Mouse (Mus musculus) urinary bladder, postnatal 36 days (tissue): Measurements from ENCODE around the gene Gtdc1.

Experiments used
- DNase-seq, 2 experiments: peaks; one replicate each; pipeline ENCODE4 v3.0.0; 2022; ENCODE audit warnings: low spot score in 2 of 2, mixed read lengths in 1 of 2

The Gtdc1 gene

DNA sequence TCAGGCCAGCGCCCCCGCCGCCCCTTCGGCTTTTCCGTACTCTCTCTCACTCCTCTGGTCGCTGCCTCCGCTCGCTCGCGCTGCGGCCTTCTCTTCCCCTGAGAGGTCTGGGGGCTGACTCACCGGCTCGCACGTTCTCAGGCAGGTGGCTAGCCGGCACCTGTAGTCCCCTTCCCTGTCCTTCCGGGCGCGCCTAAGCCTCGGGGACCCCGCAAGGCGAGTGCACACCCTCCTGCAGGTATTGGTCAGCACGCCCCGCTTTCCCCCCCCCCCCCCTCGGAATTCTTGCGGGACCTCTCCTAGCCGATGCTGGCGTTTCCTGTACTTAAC lies at the start of gene Gtdc1:
Gene Gtdc1, minus strand, starts transcription at position 176 of the 330 bp plus-strand sequence.
- no peak for DNase-seq

DNA sequence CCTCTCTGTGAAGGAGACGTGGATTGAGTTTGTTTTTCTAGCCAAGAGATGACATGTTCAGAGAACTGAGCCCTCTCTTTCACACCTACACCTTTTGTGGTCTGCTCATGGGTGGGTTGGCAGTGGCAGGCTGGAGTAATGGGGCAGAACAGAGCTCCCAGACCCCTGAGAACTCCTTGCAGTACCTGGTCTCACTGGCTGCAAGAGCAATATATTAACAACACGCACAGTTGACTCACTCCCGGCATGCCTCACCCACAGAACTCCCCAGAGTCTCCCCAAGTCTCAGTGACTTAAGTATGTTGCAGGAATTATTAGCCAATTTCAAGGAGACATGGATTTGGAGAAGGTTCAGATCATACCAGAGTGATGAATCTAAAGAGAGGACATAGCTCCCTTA lies 49.6 kb upstream of the Gtdc1 start:
- DNase-seq = no peak

DNA sequence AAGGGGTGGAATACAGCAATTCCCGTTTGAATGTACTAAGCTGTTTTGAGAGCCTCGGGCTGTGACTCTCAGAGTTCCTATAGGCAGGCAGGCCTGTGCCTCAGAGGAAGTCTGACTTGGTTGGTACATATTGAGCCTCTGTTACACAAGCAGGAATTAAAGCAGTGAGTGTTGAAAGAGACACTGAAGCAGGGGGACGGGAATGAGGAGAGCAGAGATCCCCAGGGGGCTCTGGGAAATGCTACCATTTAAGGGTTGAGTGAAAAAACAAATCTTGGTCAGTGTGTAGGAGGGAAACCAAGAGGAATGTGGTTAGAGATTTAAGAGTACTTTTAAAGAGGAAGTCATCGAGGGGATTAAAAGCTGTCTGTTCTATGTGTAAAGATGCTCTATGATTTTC lies 49.0 kb upstream of the Gtdc1 start:
- DNase-seq = no peak

DNA sequence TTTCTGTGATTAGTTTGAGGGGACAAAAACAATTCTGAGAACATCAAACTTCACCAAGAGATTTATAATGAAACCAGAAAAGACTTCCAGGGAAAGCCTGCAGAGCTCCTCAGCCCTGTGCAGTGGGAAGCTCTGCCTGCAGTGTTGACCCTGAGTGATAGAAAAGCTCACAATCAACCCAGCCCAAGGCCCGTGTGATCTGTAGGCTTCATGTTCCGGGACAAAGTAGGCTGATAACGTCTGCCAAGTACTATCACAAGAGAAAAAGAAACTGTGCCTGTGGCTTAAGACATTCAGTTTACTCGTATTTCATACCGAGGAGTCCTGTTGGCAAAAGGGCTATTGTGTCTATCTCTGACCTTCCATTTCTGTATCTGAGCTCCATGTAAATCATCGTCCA lies 46.4 kb upstream of the Gtdc1 start:
- DNase-seq = no peak

DNA sequence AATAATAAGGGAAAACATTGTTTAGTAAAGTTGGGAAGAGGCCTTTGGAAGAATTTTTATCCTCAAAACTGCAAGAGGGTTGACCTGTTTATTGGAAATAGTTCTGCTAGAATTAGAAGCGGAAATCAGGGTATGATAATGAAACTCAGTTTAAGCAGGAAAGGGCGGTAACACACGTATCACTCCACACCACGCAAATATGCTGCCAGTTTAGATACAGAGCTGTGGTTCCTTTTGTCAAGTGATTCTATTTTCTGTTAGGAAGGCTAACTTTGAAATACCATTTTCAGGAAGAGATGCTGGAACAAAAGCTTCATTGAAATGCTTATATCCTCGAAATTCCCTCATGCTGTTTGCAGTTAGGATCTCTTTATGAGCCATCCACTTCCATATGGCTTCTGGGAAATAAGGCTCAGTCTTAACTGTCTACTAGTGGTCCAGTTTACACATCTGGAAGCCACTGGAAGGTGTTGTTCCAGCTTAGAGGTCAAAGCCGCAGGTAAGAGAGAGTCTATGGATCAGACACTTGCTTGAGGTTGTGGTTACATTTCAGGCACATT lies 42.7 kb upstream of the Gtdc1 start:
- no peak for DNase-seq

DNA sequence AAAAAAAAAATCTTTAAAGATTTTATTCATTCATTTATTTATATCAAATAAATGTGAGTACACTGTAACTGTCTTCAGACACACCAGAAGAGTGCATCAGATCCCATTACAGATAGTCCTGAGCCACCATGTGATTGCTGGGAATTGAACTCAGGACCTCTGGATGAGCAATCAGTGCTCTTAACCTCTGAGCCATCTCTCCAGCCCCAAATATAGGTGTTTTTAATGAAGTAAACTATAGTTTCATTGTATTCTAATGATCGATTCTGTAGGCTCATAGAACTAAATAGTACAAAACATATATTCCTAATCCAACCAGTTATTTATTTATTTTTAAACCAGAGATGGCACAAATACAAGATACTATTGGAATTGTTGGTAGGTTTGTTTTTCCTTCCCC lies 42.2 kb upstream of the Gtdc1 start:
- DNase-seq = no peak

DNA sequence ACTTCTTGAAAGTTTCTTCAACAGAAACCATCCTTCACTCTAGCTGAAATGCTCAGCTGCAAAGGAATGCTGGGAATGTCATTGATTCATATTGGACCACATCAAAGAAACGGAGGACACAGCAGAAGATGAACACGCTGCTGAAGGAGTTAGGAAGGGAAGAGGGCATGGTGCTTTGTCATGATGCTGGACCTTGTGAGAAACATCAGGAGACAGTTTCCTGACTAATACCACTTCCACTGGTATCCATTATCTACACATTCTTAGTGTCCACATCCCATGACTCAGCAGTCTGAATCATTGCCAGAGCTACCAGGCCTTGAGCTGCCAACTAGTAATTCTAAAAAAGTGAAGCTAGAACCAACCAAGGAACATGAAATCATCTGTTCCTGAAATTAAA lies 41.8 kb upstream of the Gtdc1 start:
- no peak for DNase-seq

DNA sequence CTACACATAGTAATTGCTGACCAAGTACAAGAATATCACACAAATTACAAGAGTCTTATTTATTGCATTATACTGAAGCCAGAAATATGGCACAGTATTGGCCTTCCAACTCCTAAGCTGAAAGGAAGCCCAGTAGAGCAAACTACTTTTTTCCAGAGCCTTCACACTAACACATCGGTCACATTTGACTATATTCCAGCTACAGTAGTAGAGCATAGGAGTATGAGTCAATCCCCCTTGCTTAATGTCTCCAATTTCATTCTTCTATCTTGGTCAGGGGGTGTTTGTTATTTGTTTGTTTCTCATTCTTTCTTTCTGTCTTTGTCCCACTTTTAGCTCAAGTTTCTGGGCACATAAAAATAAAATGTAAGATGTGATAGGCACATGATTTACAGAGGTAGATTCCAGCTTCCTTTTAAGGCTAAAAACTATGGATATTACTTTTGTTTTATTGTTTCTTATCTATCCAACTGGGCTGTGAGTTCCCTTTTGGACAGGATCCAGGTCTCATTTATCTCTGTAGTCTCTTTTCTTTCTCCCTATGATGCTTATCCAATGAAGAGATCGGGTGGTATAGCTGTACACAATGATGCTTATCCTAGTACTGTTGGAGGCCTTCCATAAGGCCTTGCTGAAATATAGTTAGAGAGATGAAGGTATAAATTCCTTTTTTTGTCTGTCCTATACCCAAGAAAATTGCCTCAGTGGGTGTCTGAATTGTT lies 38.5 kb upstream of the Gtdc1 start:
- no peak for DNase-seq

DNA sequence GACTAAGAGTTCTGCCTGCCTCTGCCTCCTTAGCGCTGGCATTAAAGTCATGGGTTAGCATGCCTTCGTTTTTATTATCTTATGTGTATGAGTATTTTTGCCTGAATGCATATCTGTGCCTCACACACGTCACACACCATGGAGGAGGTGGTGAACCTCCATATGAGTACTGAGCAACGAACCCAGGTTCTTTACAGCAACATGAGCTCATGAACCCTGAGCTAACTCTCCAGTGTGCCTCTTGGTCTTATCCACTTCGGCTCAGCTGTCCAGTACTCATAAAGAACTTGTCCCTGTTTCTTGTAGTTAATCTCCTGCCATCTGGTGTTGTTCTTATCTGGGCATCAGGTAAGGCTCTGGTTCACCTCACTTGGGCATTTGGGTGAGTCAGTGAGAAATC lies 35.2 kb upstream of the Gtdc1 start:
- no peak for DNase-seq

DNA sequence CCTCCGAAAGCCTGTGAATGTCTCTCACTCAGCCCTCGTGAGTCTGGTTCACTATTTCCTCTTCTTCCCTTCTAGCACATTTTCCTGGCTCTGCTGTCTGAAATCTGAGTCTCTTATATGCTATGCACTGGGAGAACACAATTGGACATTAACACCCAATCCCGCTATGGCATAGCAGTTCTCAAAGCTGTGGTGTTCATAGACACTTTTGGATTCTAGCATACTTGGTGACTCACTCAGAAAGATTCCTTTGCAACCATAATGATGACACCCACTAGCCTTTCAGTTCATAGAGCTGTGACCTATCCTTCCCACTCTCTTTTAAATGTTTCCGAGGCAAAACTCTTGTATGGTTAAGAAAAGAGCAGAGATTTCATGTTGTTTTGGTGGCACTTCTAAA lies 33.7 kb upstream of the Gtdc1 start:
- no peak for DNase-seq

DNA sequence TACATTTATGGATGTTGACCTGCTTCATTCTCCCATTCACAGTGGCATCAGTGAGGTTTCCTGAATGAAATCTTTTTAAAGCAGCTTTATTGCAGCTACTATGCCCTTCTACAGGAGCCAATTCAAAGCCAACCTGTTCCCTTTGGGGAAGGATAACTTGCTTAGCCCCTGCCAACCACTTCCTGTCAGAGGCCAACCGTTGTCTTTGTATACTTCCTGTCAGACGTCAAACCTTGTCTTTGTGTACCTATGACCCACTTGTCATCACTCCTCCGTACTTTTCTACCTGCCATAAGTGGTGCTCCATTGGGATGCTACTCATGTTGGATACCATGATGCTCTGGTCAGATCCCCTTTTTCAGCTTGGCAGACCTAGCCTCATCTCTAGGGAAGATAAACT lies 33.1 kb upstream of the Gtdc1 start:
- no peak for DNase-seq

DNA sequence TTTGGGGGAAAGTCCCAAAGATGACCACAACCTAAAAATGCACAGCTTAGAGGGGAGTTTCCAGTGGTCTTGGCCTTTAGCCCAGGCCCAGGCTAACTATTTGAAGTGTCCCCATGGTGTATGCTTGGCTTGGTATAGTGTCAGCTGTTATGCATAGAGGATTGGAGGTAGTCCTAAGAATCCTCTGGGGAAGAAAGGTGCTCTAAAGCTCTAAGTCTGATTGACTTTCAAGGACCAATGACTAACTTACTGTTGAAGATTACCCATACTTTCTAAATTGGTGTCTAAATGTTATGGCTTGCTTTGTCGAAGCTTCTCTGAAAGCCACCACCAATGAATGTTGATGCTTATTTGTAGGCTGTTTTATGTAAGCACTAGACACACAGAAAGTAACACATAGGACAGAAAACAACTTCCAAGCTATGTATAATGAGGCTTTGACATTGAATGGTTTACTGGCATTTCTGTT lies 29.9 kb upstream of the Gtdc1 start:
- DNase-seq = no peak

DNA sequence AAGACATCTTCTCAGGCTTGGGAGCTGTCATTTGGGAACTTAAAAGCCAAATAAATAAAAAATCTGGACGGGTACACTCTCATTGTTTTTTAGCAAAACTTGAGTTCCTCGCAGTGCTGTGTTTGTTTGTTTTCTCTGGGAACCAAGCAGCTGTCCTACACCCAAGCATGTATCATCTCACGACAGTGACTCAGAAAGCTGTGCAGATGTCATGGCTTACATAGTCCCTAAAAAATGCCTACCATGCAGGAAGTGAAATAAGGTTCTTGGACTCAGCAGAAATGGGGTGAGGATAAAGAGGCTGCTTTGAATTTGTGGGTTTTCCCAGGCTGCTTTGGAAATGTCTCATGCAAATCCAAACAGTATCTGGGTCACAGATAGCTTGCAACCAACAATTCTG lies 28.8 kb upstream of the Gtdc1 start:
- no peak for DNase-seq

DNA sequence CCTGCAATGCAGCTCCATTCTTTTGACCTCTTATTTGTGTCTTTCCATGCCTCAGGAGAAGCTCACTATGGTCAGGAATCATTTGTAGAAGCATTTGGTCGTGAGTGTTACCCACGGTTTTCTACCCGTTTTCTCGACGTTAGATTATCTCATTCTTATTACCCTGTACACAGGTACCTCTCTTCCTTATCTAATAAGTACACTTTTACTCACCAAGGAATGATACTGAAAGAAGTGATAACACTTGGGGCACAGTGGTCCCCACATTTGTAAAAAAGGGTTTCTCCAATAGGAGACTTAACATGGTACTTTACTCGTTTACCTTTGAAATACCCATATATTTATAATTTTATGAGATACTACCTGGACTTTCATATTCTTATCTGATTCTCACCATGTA lies 28.0 kb upstream of the Gtdc1 start:
- no peak for DNase-seq

DNA sequence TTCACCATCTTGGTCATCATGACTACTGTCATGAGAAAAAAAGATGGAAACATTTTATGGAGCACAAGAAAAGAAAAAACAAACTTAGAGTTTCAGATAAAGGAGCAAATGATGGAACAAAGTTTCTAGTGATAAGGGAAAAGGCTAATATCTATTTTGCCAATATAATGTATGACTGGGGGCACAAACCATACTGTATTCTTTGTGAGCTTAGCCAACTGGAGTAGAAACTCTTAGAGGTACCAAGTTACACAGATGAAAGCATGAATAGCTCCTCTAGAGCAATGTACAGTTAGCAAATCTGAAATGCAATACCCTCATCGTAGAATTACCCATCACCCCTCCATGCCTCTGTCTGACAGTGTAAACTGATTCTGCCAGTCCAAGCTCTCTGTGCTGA lies 26.7 kb upstream of the Gtdc1 start:
- no peak for DNase-seq

DNA sequence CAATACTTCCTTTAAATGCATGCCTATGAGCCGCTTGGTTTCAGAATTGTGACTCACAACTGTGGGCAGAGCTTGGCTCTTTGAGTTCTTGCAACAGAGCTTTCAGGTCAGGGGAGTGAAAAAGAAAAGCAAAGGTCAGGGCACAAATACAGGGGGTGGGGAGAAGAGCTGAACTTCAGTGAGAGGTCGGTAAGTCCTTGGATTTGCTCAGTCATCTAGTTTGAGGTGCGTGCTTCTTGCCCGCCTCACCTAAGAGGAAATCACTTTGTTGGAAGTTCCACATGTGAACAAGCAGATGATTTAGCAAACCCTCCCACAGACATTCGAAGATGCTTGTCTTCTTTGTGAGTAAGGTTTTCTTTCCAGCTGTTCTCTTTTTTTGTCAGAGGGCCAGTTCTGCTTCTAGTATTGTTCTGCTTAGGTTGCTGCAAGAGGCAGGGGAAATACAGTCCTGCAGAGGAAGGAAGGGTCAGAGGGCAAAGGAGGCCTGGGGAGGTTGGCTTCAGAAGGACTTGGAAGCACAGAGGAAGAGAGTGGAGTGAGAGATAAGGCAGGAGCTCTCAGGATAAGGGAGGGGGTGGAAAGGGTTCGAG lies 25.5 kb upstream of the Gtdc1 start:
- DNase-seq = peak in 1 of 2 experiments; percentile 36

DNA sequence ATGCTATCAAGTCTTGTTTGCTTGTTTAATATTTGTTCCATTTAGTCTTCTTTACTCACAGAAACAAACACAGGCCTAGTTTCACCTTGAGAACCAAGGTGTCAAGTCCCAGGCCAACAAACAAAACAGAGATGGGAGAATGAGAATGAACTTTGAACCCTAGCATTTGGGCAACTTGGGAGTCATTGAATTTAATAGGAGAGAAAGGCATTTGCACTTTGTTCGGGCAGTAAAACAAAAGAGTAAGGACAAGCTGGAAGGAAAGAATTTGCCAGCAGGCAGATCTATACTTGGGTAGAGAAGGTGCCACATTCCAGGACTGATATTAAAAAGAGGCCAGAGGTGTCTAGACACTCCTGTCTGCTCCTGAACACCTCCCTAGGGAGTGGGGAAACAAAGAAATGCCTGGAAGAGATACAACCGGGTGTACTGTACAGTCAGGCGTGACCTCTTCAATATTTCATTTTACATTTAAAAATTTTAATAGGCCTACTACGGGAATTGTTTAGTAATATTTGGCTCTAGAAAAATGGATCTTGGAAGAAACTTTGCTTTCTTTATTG lies 24.3 kb upstream of the Gtdc1 start:
- DNase-seq = no peak

DNA sequence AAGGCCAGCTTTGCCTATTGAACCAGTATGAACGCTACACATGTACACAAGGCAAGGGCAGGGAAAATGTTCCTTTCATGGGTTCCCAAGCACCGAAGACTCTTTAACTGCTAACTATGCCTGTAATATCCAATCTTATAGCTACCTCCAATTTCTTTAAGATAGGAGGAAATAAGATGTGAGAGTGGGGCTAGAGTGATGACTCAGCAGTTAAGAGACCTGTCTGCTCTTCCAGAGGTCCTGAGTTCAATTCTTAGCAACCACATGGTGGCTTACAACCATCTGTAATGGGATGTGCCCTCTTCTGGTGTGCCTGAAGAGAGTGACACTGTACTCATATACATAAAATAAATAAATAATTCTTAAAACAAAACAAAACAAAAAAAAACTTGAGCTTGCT lies 17.2 kb upstream of the Gtdc1 start:
- DNase-seq = no peak

DNA sequence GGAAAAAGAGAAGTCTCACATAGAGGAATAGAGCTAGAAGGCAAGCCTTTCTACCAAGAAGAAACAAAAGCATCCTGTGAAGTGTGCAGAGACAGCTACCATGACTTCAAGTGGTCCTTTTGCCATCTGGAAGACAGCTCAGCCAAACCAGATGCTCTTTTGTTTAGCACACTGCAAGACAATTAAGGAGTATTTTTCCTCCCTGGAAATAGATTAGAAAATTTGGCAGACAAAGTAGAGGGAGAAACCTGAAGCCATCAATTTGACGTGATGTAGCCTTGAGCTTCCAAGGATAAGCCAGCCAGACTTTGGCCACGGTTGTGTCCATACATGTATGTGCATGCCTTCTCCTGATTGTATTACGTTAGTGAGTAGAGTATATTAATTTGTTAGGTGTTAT lies 3.5 kb upstream of the Gtdc1 start:
- DNase-seq = no peak

DNA sequence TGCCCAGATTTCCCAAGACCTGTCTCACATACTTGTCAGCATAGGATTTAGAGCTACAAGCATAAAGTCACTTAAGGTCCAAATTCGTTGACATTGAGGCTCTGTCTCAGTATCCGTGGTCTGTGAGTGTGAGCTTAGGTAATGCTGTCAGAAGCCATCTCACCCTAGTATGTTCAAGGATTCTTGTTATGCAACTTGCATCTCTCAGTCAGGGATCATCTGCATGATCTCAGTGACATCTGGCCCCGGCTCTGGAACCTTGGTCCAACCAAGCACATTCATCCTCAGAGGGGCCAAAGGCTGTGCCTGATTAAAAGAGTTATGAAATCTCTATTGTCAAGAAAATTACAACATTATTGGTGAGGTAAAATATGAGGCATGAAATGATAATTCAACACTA lies 1.2 kb upstream of the Gtdc1 start:
- peak in 1 of 2 experiments; percentile 57 for DNase-seq

DNA sequence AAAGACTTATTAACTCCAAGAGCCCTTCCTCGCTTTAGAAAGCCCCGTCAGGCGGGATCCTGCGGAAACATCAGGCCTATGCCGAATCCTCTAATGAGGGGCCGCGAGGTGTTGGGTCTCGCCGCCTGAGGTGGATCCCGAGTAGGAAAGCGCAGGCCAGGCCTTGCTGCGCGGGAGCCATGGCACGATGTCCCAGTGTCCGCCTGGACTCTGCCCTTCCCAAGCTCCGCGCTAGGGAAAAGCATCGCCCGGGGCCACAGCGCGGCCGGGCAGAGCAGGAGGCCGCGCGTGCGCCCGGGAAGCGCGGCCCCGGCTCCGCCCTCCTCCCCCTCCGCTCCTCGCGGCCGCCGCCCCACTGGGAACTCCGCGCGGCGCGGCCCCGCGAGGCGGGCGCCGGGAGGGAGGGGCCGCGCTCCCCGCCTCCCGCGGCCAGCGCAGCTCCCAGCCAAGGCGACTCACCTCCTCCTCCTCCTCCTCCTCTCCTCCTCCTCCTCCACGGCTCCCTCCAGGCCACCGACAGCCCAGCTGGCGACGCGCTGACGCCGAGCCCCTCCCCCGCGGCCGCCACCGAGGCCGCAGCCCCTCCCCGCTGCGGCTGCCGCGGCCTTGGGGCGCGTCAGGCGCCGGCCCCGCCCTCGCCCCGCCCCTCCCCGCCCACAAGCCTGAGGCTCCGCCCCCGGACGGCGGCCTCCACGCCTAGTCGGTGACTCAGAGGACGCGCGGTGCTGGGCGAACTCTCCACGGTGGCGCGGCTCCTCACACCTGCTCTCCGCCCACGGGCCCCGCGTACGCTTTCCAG lies 575 bp downstream of the Gtdc1 start:
- peak; percentile 81 to 89 for DNase-seq

DNA sequence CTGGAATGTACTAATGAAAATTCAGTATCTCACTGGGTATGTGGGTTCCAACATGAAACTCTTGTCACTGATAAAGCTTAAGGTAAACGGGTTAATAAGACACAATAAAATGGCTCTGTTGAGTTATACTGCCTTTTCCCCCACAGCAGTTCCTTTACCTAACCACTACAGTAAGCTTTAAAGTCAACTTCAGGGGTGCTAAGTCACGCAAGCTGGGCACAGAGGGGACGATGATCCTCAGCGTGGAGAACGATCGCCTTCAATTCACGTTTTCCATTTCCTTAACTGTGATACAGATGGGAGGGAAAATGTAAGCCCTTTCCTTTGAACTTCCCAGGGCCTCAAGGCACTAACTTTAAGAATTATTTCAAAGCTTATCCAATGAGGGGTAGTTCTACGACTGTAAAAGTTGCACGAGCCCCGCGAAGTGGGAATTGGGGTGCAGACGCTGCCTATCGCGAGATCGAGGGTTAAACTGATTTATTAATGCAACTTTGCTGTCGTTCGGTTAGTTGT lies 1.2 kb downstream of the Gtdc1 start:
- no peak for DNase-seq
